Mouse (Mus musculus) kidney, embryonic 14.5 days (tissue): ENCODE data around the gene Cfdp1. TPM values are rescaled to one million over a fixed set of nuclear protein-coding genes. Genes with fewer than 3 reads are reported as not detected.
"Not testable (repeated sequence)": the region's sequence is repeated elsewhere in the genome, so short reads cannot be mapped to it uniquely, and the experiment has no call there.

Source experiments
- ATAC-seq: fragments of 200-750 bp; cut with Nextera tagmentation; 2 replicates; pipeline ENCODE4 v1.8.0; 2017; ENCODE audit warnings: moderate number of reproducible peaks, mild to moderate bottlenecking, moderate TSS enrichment, moderate library complexity; ENCODE audit not compliant: low FRiP score, low TSS enrichment
- H3K27ac ChIP-seq: fragments of 300-500 bp; sonication (generic); 2 replicates; pipeline ENCODE4 v1.5.1; 2014; ENCODE audit warnings: low read depth, mild to moderate bottlenecking, low read length, moderate library complexity, mixed read lengths
- H3K27me3 ChIP-seq: fragments of 300-500 bp; sonication (generic); 2 replicates; pipeline ENCODE4 v1.6.1; 2014; ENCODE audit warnings: mild to moderate bottlenecking, low read length; ENCODE audit not compliant: control insufficient read depth, insufficient read depth
- H3K36me3 ChIP-seq: fragments of 300-500 bp; sonication (generic); 2 replicates; pipeline ENCODE4 v1.6.1; 2014; ENCODE audit warnings: low read length, mixed read lengths; ENCODE audit not compliant: control insufficient read depth, insufficient read depth
- H3K4me1 ChIP-seq: fragments of 300-500 bp; sonication (generic); 2 replicates; pipeline ENCODE4 v1.6.1; 2014; ENCODE audit warnings: low read length, mixed read lengths; ENCODE audit not compliant: control insufficient read depth, insufficient read depth
- H3K4me2 ChIP-seq: fragments of 300-500 bp; sonication (generic); replicated peaks from 2 replicates; pipeline ENCODE4 v1.6.1; 2014; ENCODE audit warnings: low read depth, mild to moderate bottlenecking, low read length
- H3K4me3 ChIP-seq: fragments of 300-500 bp; sonication (generic); 2 replicates; pipeline ENCODE4 v1.5.1; 2014; ENCODE audit warnings: mild to moderate bottlenecking, low read length
- H3K9ac ChIP-seq: fragments of 300-500 bp; sonication (generic); 2 replicates; pipeline ENCODE4 v1.6.1; 2014; ENCODE audit warnings: low read depth, mild to moderate bottlenecking, low read length, moderate library complexity
- H3K9me3 ChIP-seq: fragments of 300-500 bp; sonication (generic); 2 replicates; pipeline ENCODE4 v1.6.1; 2016; ENCODE audit warnings: low read length; ENCODE audit not compliant: control insufficient read depth
- whole genome bisulfite sequencing: fragments of 180-500 bp; shearing (Covaris S2); extraction: QIAGEN DNeasy Blood & Tissue Kit; methylation state at CpG from one replicate; pipeline ENCODE4 v1.1.7; 2014; 5-methylcytosine and 5-hydroxymethylcytosine counted together
- polyA plus RNA-seq: library from polyadenylated mRNA; unstranded; fragments of >200 nt; fragmentation: Nextera tagmentation; extraction: Ambion mirVana; gene quantifications from 2 replicates; pipeline ENCODE4 v1.2.1, GENCODE M21; 2014

The Cfdp1 gene
- polyA plus RNA-seq, 1 experiment from 2014 or later, result 221 TPM

DNA sequence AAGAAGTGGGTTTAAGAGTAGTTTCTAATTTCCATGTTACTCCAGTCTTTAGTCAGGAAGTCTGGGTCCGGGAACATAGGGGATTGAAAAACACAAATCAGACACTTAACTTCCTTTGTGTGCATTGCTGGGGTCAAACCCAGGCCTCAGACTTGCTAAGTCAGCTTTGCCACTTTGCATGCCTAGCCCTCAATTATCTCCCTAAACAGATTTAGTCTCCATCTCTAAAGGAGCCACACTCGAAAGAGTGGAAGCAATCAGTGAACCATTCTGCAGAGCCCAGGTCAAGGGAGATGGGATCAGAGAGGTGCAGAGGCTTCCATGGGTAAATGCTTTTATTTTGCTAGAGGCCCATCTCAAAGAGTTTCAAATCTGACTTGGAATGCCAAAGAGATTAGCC, 14.6 kb upstream of the Cfdp1 start:
- ATAC-seq, result no peak
- H3K4me2 ChIP-seq, result no peak overlapping the region
- H3K4me1 ChIP-seq, result no peaks in the 10 kb centered on the region
- H3K27ac ChIP-seq, result peak overlapping the region; percentile 24; the same call in 1 of the 2 replicates
- H3K4me3 ChIP-seq, result no peak overlapping the region
- H3K9me3 ChIP-seq, result no peaks in the 10 kb centered on the region
- WGBS, result 35% methylated on average over 2 of the region's 2 CpGs
- H3K9ac ChIP-seq, result no peak overlapping the region
- no peaks in the 10 kb centered on the region for H3K27me3 ChIP-seq
- H3K36me3 ChIP-seq, result no peaks in the 10 kb centered on the region; the same call in 1 of the 2 replicates

DNA sequence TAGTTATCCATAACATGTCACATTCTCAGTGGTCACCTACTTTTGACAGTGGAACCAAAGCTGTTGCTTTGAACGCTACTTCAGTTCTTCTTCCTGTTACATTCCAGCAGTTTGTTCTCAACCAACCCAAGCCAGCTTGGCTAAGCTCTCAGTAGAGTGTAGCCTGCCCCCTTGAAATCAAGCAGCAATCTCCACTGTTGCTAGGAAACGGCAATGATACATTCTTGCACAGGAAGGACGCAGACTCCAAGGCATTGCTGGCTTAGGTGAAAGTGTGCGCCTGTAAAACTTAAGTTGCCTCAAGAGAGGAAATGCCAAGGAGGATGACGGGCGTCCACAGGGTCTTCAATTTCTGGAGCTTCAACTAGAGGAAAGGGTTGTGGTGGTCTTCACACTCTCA, 11.8 kb upstream of the Cfdp1 start:
- no peaks in the 10 kb centered on the region for H3K27me3 ChIP-seq
- no peaks in the 10 kb centered on the region for H3K9me3 ChIP-seq
- H3K36me3 ChIP-seq, result no peaks in the 10 kb centered on the region; the same call in 1 of the 2 replicates
- WGBS, result 84% methylated on average over 6 of the region's 6 CpGs
- no peak for ATAC-seq
- H3K4me2 ChIP-seq, result no peak overlapping the region
- no peak overlapping the region for H3K9ac ChIP-seq
- no peak overlapping the region for H3K4me3 ChIP-seq
- no peaks in the 10 kb centered on the region for H3K4me1 ChIP-seq
- no peak overlapping the region for H3K27ac ChIP-seq

DNA sequence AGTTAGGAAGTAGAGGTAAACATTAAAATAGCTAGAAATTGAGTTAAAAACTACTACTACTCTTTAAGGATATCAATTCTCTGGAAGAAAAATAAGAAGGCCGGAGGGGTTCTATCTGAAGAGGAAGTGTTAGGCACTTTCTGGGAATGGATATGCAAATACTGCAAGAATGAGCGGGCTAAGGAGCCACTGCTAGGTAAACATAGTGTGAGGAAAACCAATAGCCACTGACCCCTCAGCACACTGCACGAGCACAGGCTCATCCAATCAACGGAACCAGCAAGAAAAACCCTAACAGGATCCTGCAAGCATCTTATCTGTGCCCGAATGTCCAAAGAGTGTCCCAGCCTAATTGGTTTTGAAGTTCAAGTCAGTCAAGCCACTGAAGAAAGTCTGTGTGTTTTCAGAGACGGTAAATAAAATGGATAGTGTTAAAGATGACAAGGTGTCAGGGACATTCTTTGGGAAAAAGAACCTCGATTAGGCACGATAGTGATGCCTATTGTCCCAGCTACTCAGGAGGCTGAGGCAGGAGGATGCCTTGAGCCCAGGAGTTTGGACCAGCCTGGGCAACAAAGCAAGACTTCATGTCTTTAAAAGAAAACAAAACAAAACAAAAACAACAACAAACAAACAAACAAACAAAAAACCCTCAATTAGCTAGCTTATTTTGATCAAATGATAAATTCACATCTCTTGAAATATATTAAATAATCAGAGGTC, 11.2 kb upstream of the Cfdp1 start:
- Histone ChIP-seq H3K9me3 (no peaks in the 10 kb centered on the region), H3K4me2 (no peak overlapping the region), H3K4me1 (no peaks in the 10 kb centered on the region), H3K9ac (no peak overlapping the region), H3K27ac (no peak overlapping the region), H3K4me3 (no peak overlapping the region), H3K36me3 (no peaks in the 10 kb centered on the region; the same call in 1 of the 2 replicates), H3K27me3 (no peaks in the 10 kb centered on the region)
- ATAC-seq, result no peak
- WGBS, result 89% methylated on average over 8 of the region's 8 CpGs

DNA sequence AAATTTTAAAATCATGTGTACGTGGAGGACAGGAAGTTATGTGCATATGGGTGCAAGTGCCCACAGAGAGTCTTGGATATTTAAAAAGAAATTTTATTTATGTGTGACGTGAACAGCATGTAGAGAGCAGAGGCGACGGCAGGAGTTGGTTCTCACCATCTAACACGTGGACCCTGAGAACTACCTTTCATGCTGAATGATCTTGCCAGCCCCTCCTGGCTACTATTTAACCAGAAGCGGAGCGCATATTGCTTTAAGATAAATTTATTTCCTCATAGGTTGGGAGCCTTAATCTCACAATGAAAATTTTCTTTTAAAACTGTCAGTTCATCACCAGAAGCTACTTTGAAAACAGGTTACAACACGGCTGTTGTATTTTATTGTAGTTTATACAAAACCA, 10.6 kb upstream of the Cfdp1 start:
- no peaks in the 10 kb centered on the region for H3K27me3 ChIP-seq
- no peak overlapping the region for H3K4me2 ChIP-seq
- no peaks in the 10 kb centered on the region; the same call in 1 of the 2 replicates for H3K36me3 ChIP-seq
- ATAC-seq, result no peak
- no peak overlapping the region for H3K9ac ChIP-seq
- H3K27ac ChIP-seq, result no peak overlapping the region
- no peaks in the 10 kb centered on the region for H3K4me1 ChIP-seq
- WGBS, result 80% methylated on average over 8 of the region's 8 CpGs
- no peaks in the 10 kb centered on the region for H3K9me3 ChIP-seq
- no peak overlapping the region for H3K4me3 ChIP-seq

DNA sequence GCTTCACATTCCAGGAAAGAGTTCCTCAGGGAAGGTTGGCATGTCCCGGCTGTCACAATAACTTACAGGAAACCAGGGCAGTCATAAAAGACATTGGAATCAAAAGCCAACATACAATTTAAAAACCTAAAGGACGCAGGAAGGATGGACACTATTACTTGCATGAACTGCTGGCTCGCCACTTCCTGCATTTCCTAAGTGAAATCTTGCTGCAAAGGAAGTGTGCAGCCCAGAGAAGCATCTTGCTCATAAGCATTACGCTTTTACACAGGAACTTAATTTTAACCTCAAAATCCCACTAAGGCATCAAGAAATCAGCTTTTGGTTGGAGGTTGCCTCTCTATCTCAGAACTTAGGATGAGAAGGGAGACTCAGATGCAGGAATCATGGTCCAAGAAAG, 9.2 kb upstream of the Cfdp1 start:
- H3K9ac ChIP-seq, result no peak overlapping the region
- ATAC-seq, result no peak
- H3K9me3 ChIP-seq, result no peaks in the 10 kb centered on the region
- H3K27ac ChIP-seq, result no peak overlapping the region
- no peak overlapping the region for H3K4me3 ChIP-seq
- H3K4me2 ChIP-seq, result no peak overlapping the region
- H3K4me1 ChIP-seq, result no peaks in the 10 kb centered on the region
- 82% methylated on average over 4 of the region's 4 CpGs for WGBS
- no peaks in the 10 kb centered on the region; the same call in 1 of the 2 replicates for H3K36me3 ChIP-seq
- H3K27me3 ChIP-seq, result no peaks in the 10 kb centered on the region

DNA sequence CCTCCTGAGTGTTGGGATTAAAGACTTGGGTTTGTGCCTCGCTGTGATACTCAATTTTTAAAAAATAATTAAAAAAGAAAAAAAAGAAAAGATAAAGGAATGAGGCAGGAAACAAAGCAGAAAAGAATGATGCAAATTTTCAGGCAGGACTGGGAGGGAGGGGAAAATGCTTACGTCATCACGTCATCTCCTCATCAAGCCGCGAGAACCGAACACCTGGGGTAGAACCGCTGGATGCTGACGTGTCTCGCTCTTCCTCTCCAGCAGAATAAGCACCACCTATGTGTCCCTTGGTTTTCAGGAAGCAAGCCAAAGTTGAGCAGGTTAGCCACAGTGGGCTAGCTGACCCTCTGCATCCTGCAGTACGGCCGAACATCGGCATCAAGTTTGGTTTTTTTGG, 1.9 kb upstream of the Cfdp1 start:
- Histone ChIP-seq H3K27ac (no peak overlapping the region), H3K4me1 (0 out of 2 replicates have a peak, but pooled peaks cover 5% of the 10 kb centered on the region), H3K9me3 (no peaks in the 10 kb centered on the region), H3K36me3 (no peaks in the 10 kb centered on the region; the same call in 1 of the 2 replicates), H3K4me2 (no peak overlapping the region), H3K9ac (no peak overlapping the region), H3K4me3 (no peak overlapping the region), H3K27me3 (no peaks in the 10 kb centered on the region)
- no peak for ATAC-seq
- WGBS, result 90% methylated on average over 12 of the region's 12 CpGs

DNA sequence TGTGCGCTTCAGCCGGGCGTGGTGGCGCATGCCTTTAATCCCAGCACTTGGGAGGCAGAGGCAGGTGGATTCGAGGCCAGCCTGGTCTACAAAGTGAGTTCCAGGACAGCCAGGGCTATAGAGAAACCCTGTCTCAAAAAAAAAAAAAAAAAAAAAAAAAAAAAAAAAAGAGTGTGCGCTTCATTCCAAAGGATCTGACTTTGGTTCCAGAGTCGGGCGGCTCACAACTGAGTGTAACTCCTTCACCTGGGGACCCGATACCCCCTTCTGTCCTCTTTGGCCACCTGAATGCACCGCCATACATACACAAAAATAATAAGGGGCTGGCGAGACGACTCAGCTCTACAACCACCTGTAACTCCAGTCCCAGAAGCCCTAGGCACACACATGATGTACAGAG, 872 bp downstream of the Cfdp1 start:
- not testable (repeated sequence) for H3K9me3 ChIP-seq, ATAC-seq, H3K27ac ChIP-seq, H3K4me1 ChIP-seq, H3K36me3 ChIP-seq, H3K27me3 ChIP-seq
- Histone ChIP-seq H3K4me2 (peak overlapping the region; percentile 75), H3K9ac (peak overlapping the region; percentile 82), H3K4me3 (peak overlapping the region; percentile 95)
- WGBS, result 55% methylated on average over 12 of the region's 12 CpGs

DNA sequence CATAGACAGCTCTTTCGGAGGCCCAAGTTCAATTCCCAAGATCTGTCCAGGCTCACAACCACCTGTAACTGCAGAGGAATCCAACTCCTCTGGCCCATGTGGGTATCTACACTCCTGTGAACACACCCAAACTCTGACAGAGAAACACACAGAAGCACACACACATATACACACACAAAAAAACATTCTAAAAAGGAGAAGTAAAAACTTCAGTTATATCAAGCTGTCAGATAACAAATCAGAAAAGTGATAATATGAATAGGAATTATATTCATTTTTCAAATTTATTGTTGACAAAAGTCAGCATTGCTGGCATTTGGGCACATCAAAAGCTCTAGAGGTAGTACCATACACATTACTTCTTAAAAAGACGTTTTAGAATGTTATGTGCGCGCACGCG, 7.3 kb downstream of the Cfdp1 start:
- Histone ChIP-seq H3K9ac (no peak overlapping the region), H3K9me3 (no peaks in the 10 kb centered on the region), H3K36me3 (peaks cover 23% of the 10 kb centered on the region), H3K4me2 (no peak overlapping the region), H3K27me3 (no peaks in the 10 kb centered on the region), H3K27ac (no peak overlapping the region), H3K4me3 (no peak overlapping the region), H3K4me1 (no peaks in the 10 kb centered on the region)
- WGBS, result 97% methylated on average over 6 of the region's 6 CpGs
- no peak for ATAC-seq

DNA sequence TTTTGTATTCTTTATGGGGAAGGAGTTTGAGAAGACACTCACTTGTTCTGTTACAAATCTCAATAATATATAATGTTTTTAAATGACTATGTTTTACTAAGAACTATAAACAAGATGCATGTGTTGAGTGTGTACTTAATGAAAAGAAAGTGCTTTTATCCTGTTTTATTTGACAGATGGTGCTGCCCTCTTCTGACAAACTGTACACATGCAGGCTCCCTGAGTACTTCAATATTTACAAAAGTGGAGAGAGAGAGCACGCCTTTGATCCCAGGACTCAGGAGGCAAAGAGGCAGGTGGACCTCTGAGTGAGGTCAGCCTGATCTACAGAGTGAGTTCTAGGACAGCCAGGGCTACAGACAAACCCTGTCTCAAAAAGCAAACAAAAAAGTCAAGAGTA, 18.6 kb downstream of the Cfdp1 start:
- H3K27ac ChIP-seq, result no peak overlapping the region
- H3K36me3 ChIP-seq, result peaks cover 32% of the 10 kb centered on the region
- no peak overlapping the region for H3K4me2 ChIP-seq

More for the DNA sequence above, 18.6 kb downstream of the Cfdp1 start:
- H3K4me3 ChIP-seq, result no peak overlapping the region
- H3K9ac ChIP-seq, result no peak overlapping the region
- H3K9me3 ChIP-seq, result no peaks in the 10 kb centered on the region
- ATAC-seq, result no peak
- H3K27me3 ChIP-seq, result no peaks in the 10 kb centered on the region
- H3K4me1 ChIP-seq, result peaks cover 20% of the 10 kb centered on the region
- WGBS, result 37% methylated on average over 1 of the region's 1 CpGs
